Mouse (Mus musculus) naive thymus-derived CD4-positive, alpha-beta T cell, adult 2 months (primary cell): ENCODE results near the gene Dcaf15.

Source experiments
- DNase-seq: peaks from one replicate; pipeline ENCODE4 v3.0.0-alpha.2; 2011; ENCODE audit warnings: low read depth

The Dcaf15 gene

DNA sequence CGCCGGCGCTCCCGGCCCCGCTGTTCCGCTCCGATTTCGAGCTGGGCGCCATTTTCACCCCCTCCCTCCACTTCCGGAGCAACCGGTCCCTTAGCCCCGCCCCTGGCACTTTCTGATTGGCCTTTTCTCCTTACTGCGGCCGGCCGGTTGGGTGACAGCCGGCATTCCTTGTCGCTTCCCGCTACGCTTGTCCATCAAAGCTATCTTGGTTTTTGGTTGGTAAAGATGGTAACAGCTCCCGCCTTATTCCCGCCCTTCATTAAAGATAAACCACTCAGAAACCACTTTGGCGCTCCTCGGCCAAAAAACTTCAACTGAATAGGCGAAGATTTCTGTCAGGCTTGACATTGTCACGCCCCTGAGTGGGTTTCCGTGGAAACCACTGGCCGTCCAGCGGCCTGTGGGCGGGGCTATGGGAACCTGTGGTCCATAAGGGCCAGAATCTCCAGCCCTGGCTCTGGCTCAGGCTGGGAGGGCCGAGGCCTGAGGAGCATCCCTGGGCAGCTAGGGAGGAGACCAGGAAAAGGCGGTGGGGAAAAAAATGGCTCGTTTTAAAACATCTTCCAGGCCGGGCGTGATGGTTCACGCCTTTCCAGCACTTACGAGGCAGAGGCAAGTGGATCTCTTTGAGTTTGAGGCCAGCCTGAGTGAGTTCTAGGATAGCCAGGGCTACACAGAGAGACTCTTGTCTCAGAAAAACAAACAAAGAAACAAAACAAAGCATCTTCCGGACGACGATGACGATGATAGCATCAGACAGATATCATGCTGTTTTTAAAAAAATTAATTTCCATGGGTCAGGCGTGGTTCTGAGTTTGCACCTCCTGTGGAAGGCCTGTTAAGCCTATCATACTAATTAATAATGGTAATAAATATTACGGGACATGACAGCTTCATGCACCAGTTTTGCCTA is at the start of gene Dcaf15:
TSS of gene Dcaf15 (minus strand) at position 72 of the 913 bp plus-strand sequence.
- DNase-seq = peak; percentile 98

GRCm38 (mm10) chr8:84149181-84149580 is 44.6 kb upstream of the Dcaf15 start:
- peak; percentile 18 for DNase-seq

GRCm38 (mm10) chr8:84148531-84148850 is 43.9 kb upstream of the Dcaf15 start:
- no peak for DNase-seq

DNA sequence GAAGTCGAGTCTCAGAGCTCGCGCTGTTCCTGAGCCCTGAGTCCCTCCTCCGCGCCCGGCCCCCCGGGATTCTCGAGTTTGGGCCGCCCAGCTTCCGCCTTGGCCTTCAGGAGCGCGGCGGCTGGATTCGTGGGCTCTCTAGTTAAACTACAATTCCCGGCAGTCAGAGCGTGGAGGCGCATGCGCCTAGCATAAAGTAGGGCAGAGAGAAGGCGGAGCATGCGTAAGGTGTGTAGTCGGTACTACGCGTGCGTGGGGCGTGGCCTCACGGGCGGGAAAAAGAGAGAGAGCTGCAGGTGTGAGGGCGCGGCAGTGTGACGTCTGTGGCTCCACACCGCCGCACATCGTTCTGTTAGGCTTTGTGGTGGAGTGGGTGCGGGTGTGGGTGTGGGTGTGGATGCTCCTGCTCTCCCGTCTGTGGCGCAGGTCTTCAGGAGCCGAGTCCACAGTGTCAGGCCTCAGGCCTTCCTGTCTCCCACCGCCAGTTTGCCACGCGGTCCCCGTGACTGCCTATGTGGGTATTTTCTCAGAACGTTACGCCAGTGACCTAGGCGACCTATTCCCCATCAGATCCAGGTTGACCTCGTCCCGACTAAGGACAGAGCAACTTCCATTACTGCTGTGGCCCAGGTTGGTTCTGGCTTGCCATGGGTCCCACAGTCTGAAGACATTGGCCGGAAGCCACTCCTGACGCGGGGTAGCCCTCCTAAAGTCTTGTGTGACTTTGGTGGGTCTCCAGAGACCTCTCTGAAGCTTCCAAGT is 43.4 kb upstream of the Dcaf15 start, which contains the start of the genes Cc2d1a and 4930432K21Rik:
TSS of gene Cc2d1a (minus strand) at position 168 of the 762 bp plus-strand sequence.
TSS of gene 4930432K21Rik (plus strand) at position 257 of the 762 bp plus-strand sequence.
- DNase-seq = peak; percentile 98

- DNase-seq = no peak
Measured at GRCm38 (mm10) chr8:84147324-84147766, 42.8 kb upstream of the Dcaf15 start.

DNA sequence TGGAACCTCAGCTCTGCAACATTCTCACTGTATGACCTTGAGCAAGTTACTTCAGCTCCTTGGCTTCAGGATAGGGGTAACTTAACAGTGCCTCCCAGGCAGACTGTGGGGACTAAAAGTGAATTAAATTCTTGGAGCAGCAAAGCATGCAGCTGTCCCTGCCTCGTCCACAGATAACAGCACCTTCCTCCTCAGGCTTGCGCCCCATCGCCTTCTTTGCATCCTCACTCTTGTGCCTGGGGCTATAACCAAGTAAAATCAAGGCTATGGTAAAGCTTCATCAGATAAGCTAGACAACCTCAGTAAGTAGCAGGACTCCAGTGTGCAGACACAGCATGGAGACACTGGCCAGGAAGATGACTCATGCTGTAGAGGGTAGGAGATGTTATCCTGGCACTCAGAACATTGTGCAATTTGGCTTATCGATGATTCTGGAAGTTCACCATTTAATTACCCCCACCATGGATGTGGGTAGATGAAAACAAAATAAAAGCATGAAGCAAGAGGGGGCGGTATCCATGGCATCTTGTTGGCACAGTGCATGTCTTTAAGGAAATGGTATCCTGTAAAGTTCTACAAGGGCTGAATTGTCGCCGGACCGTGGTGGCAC is 40.2 kb upstream of the Dcaf15 start:
- DNase-seq = no peak

DNA sequence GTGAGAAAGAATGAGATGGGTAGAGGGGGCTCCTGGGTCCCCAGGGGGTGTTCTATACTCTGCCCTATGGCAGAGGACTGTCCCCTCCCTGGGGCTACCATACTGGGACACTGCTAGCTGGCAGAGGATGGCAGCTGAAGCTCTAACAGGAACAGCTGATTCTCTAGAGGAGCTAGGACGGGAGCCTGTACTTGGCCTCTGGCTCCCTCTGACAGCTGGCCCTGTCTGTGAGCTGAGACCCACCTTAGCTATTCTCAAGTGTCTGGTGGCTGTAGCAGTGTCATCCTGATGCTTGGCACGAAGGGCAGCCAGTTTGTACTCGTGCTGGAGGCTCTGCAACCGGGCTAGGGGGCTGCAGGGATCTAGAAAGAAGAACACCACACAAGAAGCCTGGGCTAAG is 36.3 kb upstream of the Dcaf15 start:
- no peak for DNase-seq

DNA sequence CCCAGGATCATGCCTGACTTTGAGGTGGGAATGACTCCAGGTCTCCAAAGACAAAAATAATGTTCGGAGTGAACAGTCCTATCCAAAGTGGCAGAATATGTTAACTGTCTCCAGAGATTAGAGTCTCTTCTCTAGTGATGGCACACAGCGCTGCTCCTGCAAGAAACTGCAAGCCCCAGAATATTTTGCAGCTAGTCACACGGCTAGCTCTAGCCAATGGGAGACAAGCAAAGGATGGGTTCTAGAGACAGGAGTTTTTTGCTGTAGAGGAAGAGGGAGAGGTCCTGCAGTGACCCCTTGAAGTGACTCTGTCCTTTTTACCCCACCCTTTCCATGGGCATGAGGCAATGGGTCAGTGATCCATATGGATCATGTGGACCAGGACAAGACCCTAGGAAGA is 33.3 kb upstream of the Dcaf15 start:
- DNase-seq = no peak

DNA sequence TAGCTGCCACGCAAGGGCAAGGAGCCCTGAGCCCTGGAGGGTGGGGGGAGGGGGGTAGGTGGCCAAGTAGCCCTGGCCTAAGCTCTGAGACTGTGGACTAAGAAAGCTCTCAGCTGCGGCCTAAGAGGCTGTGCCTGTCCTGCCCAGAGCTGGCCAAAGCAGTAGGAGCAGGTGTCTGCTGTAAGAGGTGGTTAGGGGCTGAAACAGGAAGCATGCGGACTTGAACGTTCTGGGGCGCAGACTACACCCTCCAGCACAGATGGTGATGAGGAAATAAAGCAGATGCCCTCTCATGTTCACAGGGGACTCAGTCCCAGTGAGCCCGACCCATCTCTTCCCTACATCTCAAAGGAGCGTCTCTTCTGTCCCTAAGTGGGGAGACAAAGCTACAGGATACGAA is 27.7 kb upstream of the Dcaf15 start:
- peak; percentile 51 for DNase-seq

DNA sequence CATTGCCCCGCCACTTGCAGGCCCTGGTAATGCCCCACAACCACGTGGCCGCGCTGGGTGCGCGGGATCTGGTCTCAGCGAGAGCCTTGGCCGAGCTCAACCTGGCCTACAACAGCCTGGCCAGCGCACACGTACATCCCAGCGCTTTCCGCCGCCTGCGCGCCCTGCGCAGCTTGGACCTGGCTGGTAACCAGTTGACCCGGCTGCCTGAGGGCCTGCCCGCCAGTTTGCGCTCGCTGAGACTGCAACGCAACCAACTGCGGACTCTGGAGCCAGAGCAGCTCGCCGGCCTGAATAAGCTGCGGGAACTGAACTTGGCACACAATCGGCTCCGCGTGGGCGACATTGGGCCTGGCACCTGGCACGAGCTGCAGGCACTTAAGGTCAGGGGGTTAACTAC is 26.2 kb upstream of the Dcaf15 start:
- no peak for DNase-seq

DNA sequence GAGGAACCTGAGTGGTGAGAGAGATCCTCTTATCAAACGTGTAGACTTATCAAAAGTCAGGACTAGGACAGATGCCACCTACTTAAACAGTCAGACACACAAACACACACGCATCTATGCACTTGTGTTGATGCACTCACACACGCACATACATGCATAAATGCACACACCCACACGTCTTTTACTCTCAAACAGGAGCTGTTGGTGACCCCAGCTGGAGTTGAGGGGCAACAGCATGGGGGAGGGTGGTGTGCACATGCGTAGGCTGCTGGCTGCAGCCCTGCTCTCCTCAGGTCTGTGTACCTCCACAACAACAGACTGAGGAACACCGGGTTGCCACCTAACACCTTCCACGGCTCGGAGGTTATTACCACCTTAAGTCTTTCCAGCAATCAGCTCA is 23.7 kb upstream of the Dcaf15 start:
- peak; percentile 66 for DNase-seq

DNA sequence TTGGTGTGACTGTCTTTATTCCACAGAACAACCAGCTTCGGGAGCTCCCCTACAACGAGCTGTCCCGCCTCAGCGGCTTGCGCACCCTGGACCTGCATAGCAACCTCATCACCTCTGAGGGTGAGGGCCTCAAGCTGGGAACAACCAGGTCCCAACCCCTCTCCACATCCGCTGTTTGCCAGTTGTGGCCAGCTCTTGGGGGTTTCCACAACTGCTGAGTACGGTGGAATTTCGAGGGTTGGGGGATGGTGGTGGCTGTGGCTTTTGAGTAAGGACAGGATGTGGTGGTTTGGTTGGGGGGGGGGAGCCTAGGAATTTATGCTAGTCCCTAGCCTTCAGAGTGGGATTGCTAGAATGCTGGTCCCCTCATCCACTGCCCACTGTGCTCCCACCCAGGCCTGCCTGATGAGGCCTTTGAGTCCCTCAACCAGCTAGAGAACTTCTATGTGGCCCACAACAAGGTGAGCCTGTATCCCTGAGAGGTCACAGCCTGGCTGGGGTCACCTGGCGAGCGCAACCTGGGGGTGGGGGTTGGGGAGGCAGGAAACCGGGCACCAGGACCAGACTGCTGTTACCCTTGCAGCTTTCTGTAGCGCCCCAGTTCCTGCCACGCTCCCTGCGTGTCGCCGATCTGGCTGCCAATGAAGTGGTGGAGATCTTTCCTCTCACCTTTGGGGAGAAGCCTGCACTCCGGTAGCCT is 22.8 kb upstream of the Dcaf15 start:
- DNase-seq = peak; percentile 89

DNA sequence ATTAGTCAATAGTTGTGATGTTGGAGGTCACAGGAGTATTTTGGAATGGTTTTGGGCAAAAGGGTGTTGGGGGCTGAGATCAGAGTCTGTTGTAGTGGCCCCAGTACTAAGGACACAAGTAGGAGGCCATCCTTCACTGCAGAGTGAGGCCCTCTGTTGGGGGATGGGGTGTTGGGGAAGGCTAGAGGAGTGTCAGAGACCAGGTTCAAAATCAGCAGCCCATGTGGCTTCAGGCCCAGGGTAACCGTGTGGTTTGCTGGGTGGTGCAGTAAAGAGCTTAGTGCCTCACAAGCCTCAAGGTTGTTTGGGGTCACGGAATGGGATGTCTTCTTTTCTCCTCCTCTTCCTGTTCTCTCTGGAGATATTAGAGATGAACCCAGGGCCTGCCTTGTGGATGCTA is 22.2 kb upstream of the Dcaf15 start:
- no peak for DNase-seq

DNA sequence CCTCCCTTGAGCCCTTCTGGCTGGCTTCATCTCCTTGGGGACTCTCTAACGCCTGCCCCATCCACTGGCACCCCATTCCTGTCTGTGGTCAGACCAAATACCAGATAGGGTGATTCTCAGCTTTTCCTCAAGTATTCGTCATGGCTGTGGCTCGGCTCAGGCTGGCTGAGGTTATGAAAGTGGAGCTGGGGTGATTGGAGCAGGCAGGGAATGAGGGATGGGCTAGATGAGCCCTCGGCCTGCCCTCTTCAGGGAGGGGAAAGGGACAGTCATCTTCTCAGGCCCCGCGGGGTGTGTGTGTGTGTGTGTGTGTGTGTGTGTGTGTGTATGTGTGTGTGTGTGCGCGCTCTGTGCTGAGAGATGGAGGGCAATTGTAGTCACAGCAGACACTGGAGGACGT is 21.1 kb upstream of the Dcaf15 start, which contains the start of gene Podnl1:
TSS of gene Podnl1 (plus strand) at position 334 of the 400 bp plus-strand sequence.
- no peak for DNase-seq

DNA sequence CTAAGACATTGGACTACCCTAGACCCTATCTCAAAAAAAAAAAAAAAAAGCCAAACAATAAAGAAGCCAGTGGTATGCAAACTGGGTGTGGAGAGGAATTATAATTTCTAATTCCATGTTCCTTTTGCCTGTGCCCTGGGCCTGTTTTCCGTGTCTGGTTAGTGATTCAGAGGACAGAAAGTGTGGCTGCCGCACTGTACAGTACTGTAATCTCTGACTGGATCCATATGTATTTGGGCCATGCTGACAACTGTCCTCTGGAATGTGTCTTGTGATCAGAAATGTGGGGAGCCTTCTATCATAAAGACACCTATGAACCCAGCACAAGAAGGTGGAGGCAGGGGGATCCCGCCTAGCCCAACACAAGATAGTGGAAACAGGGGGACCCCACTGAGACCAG is 17.6 kb upstream of the Dcaf15 start:
- no peak for DNase-seq

DNA sequence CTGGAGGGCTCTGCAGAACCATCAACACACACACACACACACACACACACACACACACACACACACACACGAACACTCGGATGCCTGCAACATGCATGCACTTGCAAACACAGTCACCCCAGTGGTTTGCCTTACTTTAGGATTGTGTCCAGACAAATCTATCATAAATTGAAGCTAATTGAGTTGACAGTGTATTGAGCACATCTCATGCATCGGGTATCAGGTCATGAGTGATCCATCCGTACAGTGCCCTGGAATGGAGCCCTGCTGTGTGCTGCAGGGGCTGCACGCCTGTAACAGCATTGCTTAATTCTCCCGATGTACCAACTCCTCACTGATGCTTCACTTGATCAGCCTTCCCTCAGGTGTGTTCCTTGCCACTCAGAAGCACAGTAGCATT is 11.1 kb upstream of the Dcaf15 start:
- no peak for DNase-seq

DNA sequence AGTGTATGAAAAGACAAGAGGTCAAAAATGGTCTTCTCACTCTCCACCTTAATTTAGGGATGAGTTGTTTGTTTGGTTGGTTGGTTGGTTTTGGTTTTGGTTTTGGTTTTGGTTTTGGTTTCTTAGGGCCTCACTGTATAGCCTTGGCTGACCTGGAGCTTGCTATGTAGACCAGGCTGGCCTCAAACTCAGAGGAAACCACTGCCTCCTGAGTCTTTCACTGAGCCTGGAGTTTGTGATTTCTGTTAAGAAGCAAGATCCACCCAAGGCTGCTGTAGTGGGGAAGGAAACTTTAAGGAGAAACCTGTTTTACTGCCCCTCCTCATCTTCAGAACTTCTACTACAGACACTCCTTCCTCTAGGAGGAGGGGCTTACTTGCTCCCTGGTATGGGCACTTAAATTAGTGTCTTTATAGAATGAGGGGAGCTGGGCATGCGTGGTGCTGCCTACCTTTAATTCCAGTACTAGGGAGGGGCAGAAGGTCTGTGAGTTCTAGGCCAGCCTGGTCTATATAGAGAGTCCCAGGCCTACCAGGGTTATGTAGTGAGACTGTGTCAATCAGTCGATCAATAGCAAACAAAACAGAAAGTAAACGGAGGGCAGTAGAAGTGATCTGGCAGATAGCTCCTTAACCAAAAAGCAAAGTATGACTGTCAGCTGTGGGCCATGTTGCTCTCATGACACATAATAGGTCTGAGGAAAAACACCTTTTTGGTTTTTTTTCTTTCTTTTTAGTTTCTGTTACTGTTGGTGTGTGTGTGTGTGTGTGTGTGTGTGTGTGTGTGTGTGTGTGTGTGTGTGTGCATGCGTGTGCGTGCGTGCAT is 1.9 kb upstream of the Dcaf15 start:
- DNase-seq = peak; percentile 58

- DNase-seq = peak; percentile 44
Measured at GRCm38 (mm10) chr8:84105676-84106075, 1.1 kb upstream of the Dcaf15 start.

DNA sequence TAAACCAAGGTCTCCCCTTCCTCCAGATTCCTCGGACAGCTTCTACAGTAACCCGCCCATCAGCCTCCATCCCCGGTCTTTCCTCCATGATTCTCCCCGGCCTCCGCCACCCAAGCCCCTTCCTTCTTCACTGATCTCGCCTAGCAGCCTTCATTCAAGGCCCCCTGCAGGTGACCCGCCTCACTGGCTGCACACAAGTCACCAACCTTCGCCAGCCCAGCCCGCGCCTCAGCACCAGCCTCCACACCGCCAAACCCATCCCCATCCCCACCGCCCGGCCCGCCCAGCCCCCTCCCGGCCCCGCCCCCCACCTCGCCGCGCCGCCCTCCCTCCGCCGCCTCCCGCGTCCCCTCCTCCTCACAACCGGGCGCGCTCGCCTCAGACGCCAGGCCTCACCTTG is 347 bp downstream of the Dcaf15 start:
- peak; percentile 83 for DNase-seq

DNA sequence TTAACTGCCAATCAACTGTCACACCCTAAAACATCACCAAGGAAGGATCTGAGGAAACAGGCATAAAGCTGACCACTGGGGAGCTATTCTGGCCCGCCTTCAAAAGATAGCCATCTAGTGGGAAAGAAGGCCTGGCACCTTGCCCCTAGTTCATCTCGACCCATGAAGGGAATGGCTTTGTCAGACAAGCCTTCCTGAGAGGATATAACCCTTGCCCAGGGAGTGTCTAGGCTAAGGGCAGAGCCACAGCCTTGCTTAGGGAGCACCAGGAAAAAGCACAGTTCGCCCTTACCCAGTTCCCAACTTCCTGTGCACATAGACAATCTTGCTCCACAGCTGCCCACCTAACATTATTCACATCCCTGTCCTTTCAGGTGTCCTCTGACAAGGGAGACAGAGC is 967 bp downstream of the Dcaf15 start:
- no peak for DNase-seq
